Mouse (Mus musculus) cortical plate, adult 2 months (tissue): ENCODE measurements around the gene Sgf29.

Experiments
- CTCF ChIP-seq: fragments of 200-500 bp; IDR thresholded peaks from 2 replicates; pipeline ENCODE4 v1.5.1; 2011; ENCODE audit warnings: mild to moderate bottlenecking, control low read depth, low read length; ENCODE audit not compliant: insufficient read depth; ENCODE audit errors: extremely low read depth
- POLR2A ChIP-seq: fragments of 200-500 bp; IDR thresholded peaks from 2 replicates; pipeline ENCODE4 v1.6.1; 2011; ENCODE audit warnings: mild to moderate bottlenecking, low read length, control low read depth; ENCODE audit not compliant: insufficient read depth; ENCODE audit errors: extremely low read depth

DNA sequence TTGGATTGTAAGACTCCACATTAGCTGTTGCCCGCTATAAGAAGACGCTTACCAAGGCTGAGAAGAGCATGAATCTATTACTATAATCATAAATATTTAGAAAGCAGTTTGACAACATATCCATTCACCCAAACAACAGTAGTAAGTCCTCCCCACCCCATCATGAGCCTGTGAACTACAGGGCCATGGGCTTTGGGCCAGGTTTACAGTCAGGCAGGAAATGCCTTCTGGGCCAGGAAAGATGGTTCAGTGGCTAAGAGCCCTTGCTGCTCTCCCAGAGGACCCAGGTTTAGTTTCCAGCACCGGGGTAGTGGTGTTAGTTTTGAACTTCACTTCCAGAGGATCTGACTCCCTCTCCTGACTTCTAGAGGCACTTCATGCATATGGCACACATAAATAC is 68.5 kb downstream of the Sgf29 start:
- no peak for TF ChIP-seq POLR2A
- no peak for TF ChIP-seq CTCF
